Mouse (Mus musculus) limb, embryonic 12.5 days (tissue): ENCODE measurements around the gene M6pr. TPM values are rescaled to one million over a fixed set of nuclear protein-coding genes. Genes with fewer than 3 reads are reported as not detected.

Experiments used
- ATAC-seq: fragments of 200-750 bp; cut with Nextera tagmentation; 2 replicates; pipeline ENCODE4 v1.8.0; 2017; ENCODE audit warnings: low read depth, moderate TSS enrichment; ENCODE audit not compliant: insufficient number of reproducible peaks, insufficient read depth, low FRiP score, low TSS enrichment
- H3K27ac ChIP-seq: fragments of 300-500 bp; sonication (generic); 2 replicates; pipeline ENCODE4 v1.5.1; 2016; ENCODE audit warnings: mild to moderate bottlenecking, moderate library complexity
- H3K27me3 ChIP-seq: fragments of 300-500 bp; sonication (generic); 2 replicates; pipeline ENCODE4 v1.6.1; 2016; ENCODE audit warnings: mild to moderate bottlenecking, moderate library complexity
- H3K36me3 ChIP-seq: fragments of 300-500 bp; sonication (generic); 2 replicates; pipeline ENCODE4 v1.6.1; 2016; ENCODE audit warnings: mild to moderate bottlenecking, moderate library complexity
- H3K4me1 ChIP-seq: fragments of 300-500 bp; sonication (generic); replicated peaks from 2 replicates; pipeline ENCODE4 v1.6.1; 2016
- H3K4me2 ChIP-seq: fragments of 300-500 bp; sonication (generic); 2 replicates; pipeline ENCODE4 v1.6.1; 2016; ENCODE audit warnings: mild to moderate bottlenecking, moderate library complexity
- H3K4me3 ChIP-seq: fragments of 300-500 bp; sonication (generic); replicated peaks from 2 replicates; pipeline ENCODE4 v1.5.1; 2016; ENCODE audit warnings: mild to moderate bottlenecking
- H3K9ac ChIP-seq: fragments of 300-500 bp; sonication (generic); replicated peaks from 2 replicates; pipeline ENCODE4 v1.6.1; 2016; ENCODE audit warnings: mild to moderate bottlenecking, moderate library complexity
- H3K9me3 ChIP-seq: fragments of 300-500 bp; sonication (generic); 2 replicates; pipeline ENCODE4 v1.6.1; 2016; ENCODE audit warnings: mild to moderate bottlenecking, moderate library complexity
- WGBS: fragments of 180-500 bp; shearing (Covaris S2); methylation state at CpG from one replicate; pipeline ENCODE4 v1.1.7; 2016; 5-methylcytosine and 5-hydroxymethylcytosine counted together
- polyA plus RNA-seq: library from polyadenylated mRNA; unstranded; fragments of >200 nt; fragmentation: Nextera tagmentation; extraction: Ambion mirVana; gene quantifications from 2 replicates; pipeline ENCODE4 v1.2.1, GENCODE M21; 2016

Gene M6pr
- polyA plus RNA-seq, 1 experiment from 2014 or later, result 76.3 TPM

DNA sequence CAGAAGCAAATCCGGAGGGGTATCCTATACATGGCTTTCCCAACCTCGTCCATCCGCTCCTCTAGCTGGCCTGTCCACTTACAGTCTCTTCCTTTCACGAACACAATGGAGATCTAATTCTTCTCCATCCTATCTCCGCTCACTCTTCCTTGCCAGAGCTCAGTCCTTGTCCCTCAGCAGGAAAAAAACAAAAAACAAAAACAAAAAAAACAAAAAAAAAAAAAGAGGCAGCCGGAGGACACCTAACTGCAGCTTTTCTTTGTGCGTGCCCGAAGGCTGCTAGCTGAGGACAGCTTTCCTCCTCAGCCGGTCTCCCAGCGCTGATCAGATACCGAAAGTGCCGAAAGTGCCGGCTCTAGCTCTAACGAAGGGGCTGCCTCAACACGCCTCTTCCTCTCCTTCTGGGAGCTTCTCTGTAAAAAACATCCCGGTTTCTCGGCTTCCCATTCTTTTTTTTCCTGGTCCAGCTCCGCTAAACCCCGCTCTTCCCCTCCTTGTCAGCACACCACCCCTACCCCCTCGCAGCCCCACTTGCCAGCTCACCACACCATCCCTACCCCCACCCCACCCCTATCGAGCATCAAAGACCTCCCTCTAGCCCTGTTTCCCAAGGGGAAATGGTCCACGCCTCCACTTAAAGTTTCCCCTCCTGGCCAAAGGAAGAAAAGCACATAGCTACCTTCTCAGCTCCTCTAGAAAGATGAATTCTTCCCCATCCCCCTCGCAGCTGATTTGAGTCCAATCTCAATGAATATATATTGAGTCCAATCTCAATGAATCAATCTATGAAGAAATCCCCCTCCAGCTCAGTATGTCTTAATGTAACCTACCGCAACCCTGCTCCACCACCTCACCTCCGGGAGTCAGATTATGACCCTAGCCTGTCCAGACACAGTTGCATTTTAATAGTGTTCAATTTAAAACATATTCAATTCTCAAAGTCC lies 11.0 kb upstream of the M6pr start:
- Histone ChIP-seq H3K27me3 (no peaks in the 10 kb centered on the region), H3K4me2 (peak overlapping the region; percentile 66), H3K36me3 (no peaks in the 10 kb centered on the region), H3K9ac (peak overlapping the region; percentile 71), H3K4me1 (peaks cover 7% of the 10 kb centered on the region; the same call in 1 of the 2 replicates), H3K9me3 (no peaks in the 10 kb centered on the region), H3K4me3 (peak overlapping the region; percentile 46), H3K27ac (peak overlapping the region; percentile 85)
- 5% methylated on average over 25 of the region's 25 CpGs for WGBS
- peak; percentile 63; the same call in 1 of the 2 replicates for ATAC-seq

DNA sequence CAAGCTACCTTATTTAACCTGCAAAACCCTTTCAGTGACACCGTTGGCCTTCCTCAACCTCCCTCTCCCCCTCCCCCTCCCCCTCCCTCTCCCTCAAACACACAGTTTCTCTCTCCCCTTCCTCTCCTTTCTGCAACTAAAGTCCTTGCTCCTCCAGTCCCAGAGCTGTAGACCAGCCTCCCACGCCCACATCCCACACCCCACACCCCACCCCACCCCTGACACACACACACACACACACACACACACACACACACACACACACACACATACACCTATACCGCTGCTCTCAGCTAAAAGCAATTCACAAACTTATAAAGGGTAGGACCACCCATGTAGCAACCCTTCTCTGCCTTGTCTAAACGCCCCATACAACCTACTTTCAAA lies 10.3 kb upstream of the M6pr start:
- Histone ChIP-seq H3K9ac (no peak overlapping the region), H3K4me1 (peaks cover 7% of the 10 kb centered on the region; the same call in 1 of the 2 replicates), H3K36me3 (no peaks in the 10 kb centered on the region), H3K4me3 (peak overlapping the region; percentile 46; the same call in 1 of the 2 replicates), H3K4me2 (peak overlapping the region; percentile 66), H3K27ac (0 out of 2 replicates have a peak overlapping the region, but pooled peaks have one; percentile 17), H3K9me3 (no peaks in the 10 kb centered on the region), H3K27me3 (no peaks in the 10 kb centered on the region)
- 24% methylated on average over 4 of the region's 4 CpGs for WGBS
- 0 out of 2 replicates have a peak, but pooled peaks have one; percentile 24 for ATAC-seq

DNA sequence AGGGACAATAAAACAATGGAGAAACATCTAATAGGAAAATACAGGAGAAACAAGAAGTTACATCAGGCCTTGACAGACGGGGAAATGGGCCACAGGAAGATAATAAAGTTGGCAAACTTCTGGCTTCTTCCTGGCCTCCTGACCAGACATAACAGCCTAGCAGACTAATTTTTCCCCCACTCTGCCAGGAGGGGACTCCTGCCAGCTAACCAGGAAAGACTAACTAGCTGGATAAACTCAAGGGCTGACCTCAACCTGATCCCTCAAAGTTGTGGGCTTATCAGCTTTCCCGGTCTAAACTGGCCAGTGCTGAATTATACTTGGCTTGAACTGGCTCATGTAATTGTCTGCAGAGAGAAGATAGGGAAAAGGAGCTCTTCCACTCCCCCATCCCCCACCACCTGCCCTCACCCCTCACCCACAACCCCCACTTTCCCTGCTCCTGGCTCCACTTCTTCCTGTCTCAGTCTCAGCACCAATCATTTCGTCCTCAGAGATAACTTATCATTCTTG lies 8.8 kb upstream of the M6pr start:
- H3K9me3 ChIP-seq, result no peaks in the 10 kb centered on the region
- H3K27ac ChIP-seq, result no peak overlapping the region
- H3K4me1 ChIP-seq, result peaks cover 11% of the 10 kb centered on the region; the same call in 1 of the 2 replicates
- ATAC-seq, result no peak
- no peaks in the 10 kb centered on the region for H3K36me3 ChIP-seq
- H3K27me3 ChIP-seq, result no peaks in the 10 kb centered on the region
- no peak overlapping the region for H3K9ac ChIP-seq
- H3K4me2 ChIP-seq, result no peak overlapping the region
- no peak overlapping the region for H3K4me3 ChIP-seq
- 62% methylated on average over 3 of the region's 3 CpGs for WGBS

DNA sequence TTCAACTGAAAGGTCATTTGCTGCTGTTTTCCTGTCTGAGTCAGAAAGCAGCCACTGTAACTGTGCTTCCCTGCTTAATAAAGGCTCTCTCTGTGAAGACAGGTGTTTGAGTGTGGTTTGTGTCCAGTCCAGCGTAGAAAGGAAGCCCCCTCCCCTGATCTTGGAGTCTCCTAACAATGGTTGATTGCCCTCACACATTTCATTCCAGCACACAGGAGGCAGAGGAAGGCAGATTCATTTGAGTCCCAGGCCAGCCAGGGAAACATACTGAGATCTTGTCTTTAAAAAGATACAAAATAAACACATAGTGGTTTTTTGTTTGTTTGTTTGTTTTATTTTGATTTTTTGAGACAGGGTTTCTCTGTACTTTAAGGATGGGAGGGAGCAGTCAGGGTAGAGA lies 6.4 kb upstream of the M6pr start:
- Histone ChIP-seq H3K27ac (no peak overlapping the region), H3K27me3 (no peaks in the 10 kb centered on the region), H3K36me3 (no peaks in the 10 kb centered on the region), H3K4me1 (peaks cover 11% of the 10 kb centered on the region; the same call in 1 of the 2 replicates), H3K9ac (no peak overlapping the region), H3K4me2 (no peak overlapping the region), H3K9me3 (no peaks in the 10 kb centered on the region), H3K4me3 (no peak overlapping the region)
- 68% methylated on average over 1 of the region's 1 CpGs for WGBS
- no peak for ATAC-seq

DNA sequence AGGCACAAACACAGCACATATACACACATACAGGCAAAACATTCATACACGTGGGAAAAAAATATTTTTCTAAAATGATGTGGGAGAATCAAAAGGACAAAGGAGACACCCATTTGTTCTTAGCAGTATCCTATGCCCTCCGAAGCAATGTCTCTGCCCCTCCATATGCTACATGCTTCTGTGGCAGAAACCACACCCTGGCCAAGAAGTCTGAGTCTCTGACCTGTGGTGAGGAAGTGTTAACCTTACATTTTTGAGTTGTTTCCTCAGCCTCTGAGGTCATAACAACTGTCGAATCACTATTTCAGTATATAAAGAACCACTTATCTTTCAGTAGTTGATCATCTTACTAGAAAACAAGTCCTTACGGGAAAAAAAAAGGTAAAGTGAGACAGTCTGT lies 5.9 kb upstream of the M6pr start:
- no peak overlapping the region for H3K27ac ChIP-seq
- no peaks in the 10 kb centered on the region for H3K9me3 ChIP-seq
- H3K4me3 ChIP-seq, result no peak overlapping the region
- no peaks in the 10 kb centered on the region for H3K36me3 ChIP-seq
- 88% methylated on average over 4 of the region's 4 CpGs for WGBS
- no peak for ATAC-seq
- H3K4me2 ChIP-seq, result no peak overlapping the region
- H3K4me1 ChIP-seq, result peaks cover 11% of the 10 kb centered on the region; the same call in 1 of the 2 replicates
- H3K27me3 ChIP-seq, result no peaks in the 10 kb centered on the region
- H3K9ac ChIP-seq, result no peak overlapping the region

DNA sequence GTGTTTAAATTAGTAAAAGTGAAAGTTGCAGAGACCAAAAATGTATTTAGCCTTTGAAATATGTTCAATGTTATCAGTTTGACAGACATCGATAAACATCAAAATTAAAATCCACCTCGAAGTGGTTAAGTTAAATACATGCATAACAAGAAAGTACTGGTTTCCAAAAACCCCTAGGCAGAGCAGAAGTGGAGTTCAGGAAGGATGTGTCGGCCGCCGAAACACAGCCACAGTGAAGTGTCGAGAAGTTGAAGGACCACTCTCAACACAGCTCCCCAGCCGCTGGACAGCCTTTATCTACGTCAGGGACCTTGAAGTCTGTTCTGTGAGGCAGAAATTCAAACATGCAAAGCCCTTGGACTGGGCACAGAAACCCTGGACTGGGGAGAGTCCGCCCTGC lies 5.0 kb upstream of the M6pr start:
- Histone ChIP-seq H3K36me3 (no peaks in the 10 kb centered on the region), H3K4me2 (no peak overlapping the region), H3K27ac (peak overlapping the region; percentile 67), H3K9ac (peak overlapping the region; percentile 31; the same call in 1 of the 2 replicates), H3K4me3 (no peak overlapping the region), H3K9me3 (no peaks in the 10 kb centered on the region), H3K27me3 (no peaks in the 10 kb centered on the region), H3K4me1 (peaks cover 4% of the 10 kb centered on the region; the same call in 1 of the 2 replicates)
- 80% methylated on average over 9 of the region's 9 CpGs for WGBS
- no peak for ATAC-seq

DNA sequence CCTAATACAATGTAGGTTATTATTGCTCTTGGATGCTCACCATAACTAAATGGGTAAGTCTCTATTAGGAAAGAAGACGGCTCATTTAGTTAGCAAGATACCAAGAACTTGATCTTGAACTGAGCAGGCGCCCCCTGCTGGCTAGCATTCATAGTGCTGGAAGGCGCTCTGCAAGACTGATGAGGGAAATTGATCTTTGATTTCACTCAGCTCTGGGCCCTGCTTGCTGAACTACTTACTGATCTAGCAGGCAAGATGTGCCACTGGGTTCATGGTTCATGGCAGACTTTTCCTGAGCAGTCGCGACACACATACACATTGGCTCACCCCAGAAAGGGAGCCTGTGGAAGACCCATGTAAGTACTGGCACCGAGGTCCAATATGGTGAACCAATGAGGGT lies 4.2 kb upstream of the M6pr start:
- ATAC-seq, result no peak
- no peaks in the 10 kb centered on the region for H3K27me3 ChIP-seq
- H3K27ac ChIP-seq, result no peak overlapping the region
- H3K9me3 ChIP-seq, result no peaks in the 10 kb centered on the region
- no peak overlapping the region for H3K4me3 ChIP-seq
- no peaks in the 10 kb centered on the region for H3K36me3 ChIP-seq
- peaks cover 4% of the 10 kb centered on the region; the same call in 1 of the 2 replicates for H3K4me1 ChIP-seq
- H3K4me2 ChIP-seq, result no peak overlapping the region
- H3K9ac ChIP-seq, result no peak overlapping the region
- 31% methylated on average over 6 of the region's 6 CpGs for WGBS

DNA sequence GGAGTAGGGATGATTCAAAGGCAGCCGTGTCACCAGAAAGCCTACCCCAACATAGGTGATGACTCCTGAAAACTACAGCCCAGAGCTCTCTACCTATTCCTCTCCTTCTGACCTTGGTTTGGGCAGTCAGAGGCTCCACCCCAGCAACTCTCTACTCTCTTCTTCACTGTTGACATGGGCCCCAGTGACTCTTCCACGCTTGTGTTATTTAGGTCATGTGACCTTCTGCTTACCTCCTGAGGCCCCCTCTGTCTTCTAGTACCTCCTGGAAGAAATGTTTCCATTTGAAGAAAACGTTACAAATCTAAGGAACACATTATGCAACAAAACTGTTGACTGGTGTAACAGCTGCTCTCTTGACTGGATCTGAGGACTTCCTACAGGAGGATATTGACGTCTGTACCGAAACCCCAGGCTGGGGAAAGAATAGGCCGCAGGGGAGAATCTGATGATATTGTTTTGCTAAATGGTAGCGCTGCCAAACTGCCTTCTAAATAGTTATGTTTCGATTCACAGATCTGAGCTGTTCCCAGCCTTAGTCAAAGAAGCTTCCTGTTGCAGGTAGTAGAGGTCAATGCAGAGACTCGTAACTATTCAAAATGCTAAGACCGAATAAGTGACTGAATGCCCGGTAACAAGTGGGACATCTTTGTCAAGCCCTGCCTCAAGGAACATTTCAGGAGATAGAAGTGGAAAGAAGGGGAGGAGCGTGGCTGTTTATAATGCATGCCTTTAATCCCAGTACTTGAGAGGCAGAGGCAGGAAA lies 3.5 kb upstream of the M6pr start:
- H3K36me3 ChIP-seq, result no peaks in the 10 kb centered on the region
- H3K9me3 ChIP-seq, result no peaks in the 10 kb centered on the region
- no peaks in the 10 kb centered on the region for H3K27me3 ChIP-seq
- no peak overlapping the region for H3K4me3 ChIP-seq
- H3K9ac ChIP-seq, result no peak overlapping the region
- H3K4me1 ChIP-seq, result peaks cover 10% of the 10 kb centered on the region
- no peak for ATAC-seq
- 87% methylated on average over 12 of the region's 12 CpGs for WGBS
- no peak overlapping the region for H3K27ac ChIP-seq
- no peak overlapping the region for H3K4me2 ChIP-seq

DNA sequence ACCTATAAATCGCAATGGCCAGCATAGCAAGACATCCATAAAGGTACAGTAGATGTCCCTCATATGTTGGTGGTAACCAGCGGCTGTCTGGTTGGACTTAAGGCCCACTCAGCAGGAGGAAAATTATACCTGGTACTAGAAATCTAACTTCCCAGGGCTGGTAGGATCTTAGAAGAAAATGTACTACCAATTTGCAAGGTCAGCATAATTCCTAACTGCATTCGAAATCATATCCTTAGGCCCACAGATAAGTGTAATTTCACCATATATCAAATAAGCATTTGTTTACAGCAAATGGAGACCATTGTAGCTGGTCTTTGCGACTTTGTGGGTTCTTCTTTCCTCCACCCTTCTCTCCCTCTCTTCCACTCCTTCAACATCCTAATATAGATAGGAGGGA lies 1.8 kb upstream of the M6pr start:
- Histone ChIP-seq H3K9me3 (no peaks in the 10 kb centered on the region), H3K27ac (no peak overlapping the region), H3K4me2 (no peak overlapping the region), H3K9ac (no peak overlapping the region), H3K27me3 (no peaks in the 10 kb centered on the region), H3K4me3 (no peak overlapping the region), H3K4me1 (peaks cover 19% of the 10 kb centered on the region), H3K36me3 (no peaks in the 10 kb centered on the region)
- 79% methylated on average over 4 of the region's 4 CpGs for WGBS
- ATAC-seq, result no peak

DNA sequence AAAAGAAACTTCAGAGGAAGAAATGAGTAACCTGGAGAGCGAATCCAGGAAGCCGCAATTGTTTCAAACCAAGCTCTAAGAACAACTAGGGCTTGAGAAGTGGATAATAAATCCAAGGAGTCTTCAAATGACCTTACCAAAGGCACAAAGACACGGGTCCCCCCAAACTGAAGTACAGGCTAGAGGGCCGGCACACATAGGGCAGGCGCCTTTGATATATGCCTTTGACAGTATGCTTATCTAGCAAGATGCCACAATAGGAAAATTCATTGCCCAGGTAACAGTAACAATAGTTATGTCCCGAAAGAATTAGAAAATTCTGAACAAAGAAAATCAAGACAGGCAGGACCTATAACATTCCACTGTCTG lies 400 bp upstream of the M6pr start:
- ATAC-seq, result no peak
- Histone ChIP-seq H3K4me3 (peak overlapping the region; percentile 84; the same call in 1 of the 2 replicates), H3K27ac (0 out of 2 replicates have a peak overlapping the region, but pooled peaks have one; percentile 53), H3K4me2 (peak overlapping the region; percentile 23), H3K9me3 (no peaks in the 10 kb centered on the region), H3K36me3 (peaks cover 13% of the 10 kb centered on the region), H3K27me3 (no peaks in the 10 kb centered on the region), H3K9ac (no peak overlapping the region), H3K4me1 (peaks cover 19% of the 10 kb centered on the region)
- WGBS, result 68% methylated on average over 6 of the region's 6 CpGs

DNA sequence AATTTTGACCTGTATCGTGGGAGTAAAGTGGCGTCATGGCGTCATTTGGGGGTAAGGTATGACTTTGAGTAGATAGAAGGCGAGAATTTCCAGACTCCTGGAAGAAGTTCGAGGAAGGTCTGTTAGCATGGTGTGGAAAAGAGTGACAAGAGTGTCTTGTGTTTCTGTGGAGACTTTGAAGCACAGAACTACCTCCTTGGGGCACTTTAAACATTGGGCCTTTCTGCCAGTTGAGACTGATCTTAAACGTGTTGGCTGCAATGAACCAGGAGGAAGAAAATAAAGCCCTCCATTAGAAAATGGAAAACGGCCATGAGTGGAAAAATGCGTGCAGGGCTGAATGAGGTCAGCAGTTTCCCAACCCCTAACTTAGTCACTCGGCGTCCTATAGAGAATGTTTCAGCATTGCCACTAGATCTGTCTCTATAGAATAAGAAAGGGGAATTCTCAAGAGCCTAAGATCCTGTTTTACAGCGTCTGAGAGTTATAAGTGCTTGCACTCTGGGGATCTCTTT lies 983 bp downstream of the M6pr start:
- WGBS, result 15% methylated on average over 11 of the region's 11 CpGs
- H3K4me1 ChIP-seq, result peaks cover 15% of the 10 kb centered on the region
- H3K9me3 ChIP-seq, result no peaks in the 10 kb centered on the region
- no peak for ATAC-seq
- peaks cover 26% of the 10 kb centered on the region for H3K36me3 ChIP-seq
- H3K9ac ChIP-seq, result peak overlapping the region; percentile 77
- no peaks in the 10 kb centered on the region for H3K27me3 ChIP-seq
- peak overlapping the region; percentile 85 for H3K4me2 ChIP-seq
- H3K27ac ChIP-seq, result no peak overlapping the region; the same call in 1 of the 2 replicates
- peak overlapping the region; percentile 84 for H3K4me3 ChIP-seq
